Mouse (Mus musculus) heart, postnatal 10 days (tissue): Measurements from ENCODE around the gene Pank1. TPM values are rescaled to one million over a fixed set of nuclear protein-coding genes. Genes with fewer than 3 reads are reported as not detected.

Experiments
- microRNA-seq, 2 experiments: library from miRNA; unstranded; fragments of <30 nt; microRNA quantifications; one replicate each; pipeline ENCODE4 v1.2.0; 2022
- total RNA-seq, 2 experiments: library from RNA; stranded (reverse); gene quantifications; 2 replicates each; pipeline ENCODE4 v1.2.3; 2021

Gene Pank1
- total RNA-seq, 2 experiments from 2014 or later = 30.3 to 41.0 TPM

Small RNAs within 50 kb of the gene (microRNA-seq; reads per million reads assigned to microRNA genes)
- 1,560 to 5,980 reads per million in 2 experiments for gene Mir107

Other genes with a start within 250 kb of the Pank1 start
- under 1 TPM; 0.53 to 0.77 TPM for gene Ifit1bl2, start 238.7 kb downstream of the Pank1 start, total RNA-seq
- under 1 TPM; 0.12 to 0.62 TPM for gene Ifit1, start 238.6 kb downstream of the Pank1 start, total RNA-seq
- gene Slc16a12, start 132.2 kb downstream of the Pank1 start, total RNA-seq = 1 to 10 TPM; 4.7 to 5.8 TPM
- gene Kif20b, start 42.9 kb upstream of the Pank1 start, total RNA-seq = 1 to 10 TPM; 8.2 to 9.9 TPM